Mouse (Mus musculus) right cerebral cortex, postnatal 25 days (tissue): ENCODE data around the gene Timm17a.

ENCODE experiments used
- DNase-seq: peaks from one replicate; pipeline ENCODE4 v3.0.0; 2022

The Timm17a gene

GRCm38 (mm10) chr1:135271371-135271770 lies 42.2 kb downstream of the Timm17a start:
- DNase-seq, result no peak

- DNase-seq, result no peak
Measured at GRCm38 (mm10) chr1:135267663-135268446, 45.7 kb downstream of the Timm17a start.

DNA sequence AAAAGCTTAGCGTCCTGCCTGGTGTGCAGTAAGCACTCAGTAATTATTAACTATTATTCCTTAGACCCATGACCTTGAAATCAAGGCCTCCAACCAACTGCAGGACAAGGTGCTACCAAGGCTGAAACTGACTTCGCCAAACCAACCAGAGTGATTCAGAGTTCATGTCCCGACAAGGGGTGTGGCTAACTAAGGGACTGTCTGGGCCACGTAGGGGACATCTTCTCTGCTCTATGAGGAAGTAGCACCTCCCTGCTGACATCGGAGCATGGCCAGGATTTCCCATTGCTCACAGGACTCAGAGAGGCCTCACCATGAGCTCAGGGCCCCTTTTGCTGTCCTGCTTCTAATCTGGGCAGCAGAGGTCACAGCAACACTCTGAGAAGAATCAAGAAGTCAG lies 47.7 kb downstream of the Timm17a start:
- DNase-seq, result no peak

- no peak for DNase-seq
Measured at GRCm38 (mm10) chr1:135263316-135263715, 50.3 kb downstream of the Timm17a start.

- DNase-seq, result no peak
Measured at GRCm38 (mm10) chr1:135262329-135262728, 51.2 kb downstream of the Timm17a start.

GRCm38 (mm10) chr1:135260931-135261330 lies 52.6 kb downstream of the Timm17a start:
- DNase-seq, result no peak

DNA sequence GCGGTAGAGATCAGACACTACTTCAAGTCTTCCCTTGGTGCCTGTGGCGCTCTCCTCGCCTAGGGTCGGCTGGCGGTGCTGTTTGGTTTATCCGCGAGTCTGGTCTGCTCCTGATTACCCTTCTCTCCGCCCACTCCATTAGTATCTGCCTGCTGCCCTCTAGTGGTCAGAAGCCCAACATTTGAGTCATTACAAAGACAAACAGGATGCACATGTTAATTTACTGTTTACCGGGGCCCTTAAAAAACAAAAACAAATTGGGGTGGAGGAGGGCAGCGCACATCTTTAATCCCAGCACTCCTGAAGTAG lies 54.5 kb downstream of the Timm17a start:
- peak; percentile 36 for DNase-seq

DNA sequence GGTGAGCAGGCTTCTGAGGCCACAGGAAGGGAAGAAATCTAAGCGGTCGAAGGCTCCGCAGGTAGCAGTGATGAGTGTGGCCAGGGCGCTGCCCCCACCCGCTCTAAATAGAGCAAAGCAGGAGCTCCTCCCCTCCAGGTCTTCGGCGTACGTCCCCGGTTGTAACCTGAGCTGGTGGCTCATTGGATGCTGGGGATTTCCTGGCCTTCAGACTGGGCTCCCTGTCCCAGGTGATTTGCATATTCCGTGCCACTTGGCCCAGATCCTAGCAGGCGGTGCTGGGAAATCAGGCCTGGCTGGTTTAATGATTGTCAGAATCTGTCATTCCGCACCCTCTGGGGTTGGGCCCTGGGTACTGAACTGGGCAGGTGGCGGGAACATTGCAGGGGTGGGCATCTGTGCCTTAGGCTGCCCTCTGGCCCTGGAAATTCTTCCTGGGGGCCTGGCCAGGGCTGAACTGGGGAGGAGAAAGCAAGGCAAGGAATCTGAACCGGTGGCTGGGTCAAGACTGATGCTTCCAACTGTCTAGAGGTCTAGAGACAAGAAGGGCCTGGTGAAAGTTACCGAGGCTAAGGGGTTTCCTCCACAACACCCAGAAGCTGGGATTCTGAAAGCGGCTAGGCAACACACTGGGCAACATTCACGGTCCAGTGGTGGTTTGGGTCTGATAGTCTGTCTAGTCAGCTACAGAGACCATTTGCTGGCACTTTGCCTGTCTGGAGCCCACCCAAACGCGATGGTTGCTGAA lies 55.0 kb downstream of the Timm17a start, which contains the start of gene Elf3:
Gene Elf3, minus strand, starts transcription at position 189 of the 748 bp plus-strand sequence.
- DNase-seq, result no peak

GRCm38 (mm10) chr1:135256299-135256698 lies 57.3 kb downstream of the Timm17a start:
- no peak for DNase-seq

DNA sequence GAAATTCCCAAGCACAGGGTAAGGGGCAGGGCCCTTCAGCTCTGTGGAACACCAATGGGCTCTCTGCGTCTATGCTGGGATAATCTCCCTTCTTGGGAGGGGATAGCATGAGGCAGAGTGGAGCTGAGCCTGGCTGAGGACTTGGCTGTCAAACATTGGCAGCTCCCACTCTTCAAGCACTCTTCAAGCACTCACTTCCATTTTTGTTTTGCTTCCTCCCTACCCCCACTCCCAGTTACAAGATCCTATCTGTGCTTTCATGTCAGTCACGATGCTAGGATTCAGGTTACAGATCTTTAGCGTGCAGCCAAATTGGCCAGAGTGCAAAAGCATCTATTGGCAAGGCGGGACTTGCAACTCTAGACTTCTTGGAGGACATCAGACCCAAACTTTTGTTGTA lies 60.7 kb downstream of the Timm17a start:
- DNase-seq, result no peak

DNA sequence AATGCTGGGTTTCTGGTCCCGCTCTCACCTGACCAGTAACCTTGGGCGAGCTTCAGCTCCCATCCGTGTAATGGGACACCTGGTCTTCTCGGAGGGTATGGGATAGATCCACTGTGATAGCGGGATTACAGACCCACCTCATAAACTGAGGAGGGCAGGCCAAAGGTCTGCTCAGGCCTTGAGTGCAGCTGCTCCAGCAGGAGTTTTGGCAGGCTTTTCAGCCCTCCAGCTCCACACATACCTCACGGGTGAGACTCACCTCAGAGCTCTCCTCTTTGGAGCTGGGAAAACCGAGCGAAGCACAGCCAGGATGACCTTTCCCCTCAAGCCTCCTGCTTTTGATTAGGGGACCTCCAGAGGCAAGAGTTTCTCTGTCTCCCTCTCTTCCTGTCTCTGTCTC lies 62.2 kb downstream of the Timm17a start:
- no peak for DNase-seq

DNA sequence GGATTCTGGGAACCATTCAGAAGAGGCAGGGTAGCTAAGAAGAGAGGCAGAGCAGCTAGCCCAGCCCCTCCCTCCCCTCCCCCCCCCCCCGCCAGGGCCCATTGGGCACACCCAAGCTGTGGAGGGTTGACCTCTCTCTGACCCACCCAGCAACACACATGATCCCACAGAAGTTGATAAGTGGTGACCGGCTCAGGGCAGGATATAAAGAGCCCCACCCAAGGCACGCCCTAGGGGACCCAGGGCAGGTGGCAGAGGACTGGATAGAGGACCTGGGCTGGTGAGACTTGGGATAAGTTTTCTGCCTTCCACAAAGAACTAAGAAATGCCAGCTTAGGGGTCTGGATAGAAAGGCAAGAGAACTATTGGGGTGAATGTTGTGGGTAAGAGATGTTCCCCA lies 62.9 kb downstream of the Timm17a start:
- no peak for DNase-seq

DNA sequence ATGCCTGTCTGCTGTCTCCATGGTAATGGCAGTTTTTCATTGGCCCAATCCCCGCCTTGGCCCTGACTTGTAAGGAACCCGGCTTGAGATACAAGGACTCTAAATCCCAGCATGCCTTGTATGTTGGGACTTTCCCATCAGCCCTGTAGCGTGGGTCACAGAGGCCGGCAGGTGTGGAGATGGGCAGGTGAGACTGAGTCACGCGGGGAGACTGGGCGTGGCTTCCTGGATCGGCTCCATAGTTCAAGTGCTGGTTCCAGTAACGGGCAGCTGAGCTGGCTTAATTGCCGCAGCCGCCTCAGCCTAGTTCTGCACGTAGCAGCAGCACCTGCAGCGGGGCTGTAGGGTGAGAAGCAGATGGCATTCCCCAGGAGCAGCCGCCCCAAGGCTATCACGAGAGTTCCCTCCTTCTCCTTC lies 65.1 kb downstream of the Timm17a start:
- DNase-seq, result peak; percentile 53
